Mouse (Mus musculus) right cerebral cortex, postnatal 36 days (tissue): ENCODE data around the gene Hoxd3.

Source experiments
- DNase-seq, 2 experiments: peaks; one replicate each; pipeline ENCODE4 v3.0.0; 2022; ENCODE audit warnings: low spot score in 2 of 2, mixed read lengths in 1 of 2

Gene Hoxd3

GRCm38 (mm10) chr2:74679596-74679971, 32.1 kb upstream of the Hoxd3 start:
- no peak for DNase-seq

GRCm38 (mm10) chr2:74679980-74680379, 31.7 kb upstream of the Hoxd3 start:
- DNase-seq, result no peak

GRCm38 (mm10) chr2:74680561-74681398, 30.9 kb upstream of the Hoxd3 start:
- DNase-seq, result no peak

GRCm38 (mm10) chr2:74681594-74682531, 29.9 kb upstream of the Hoxd3 start:
- DNase-seq, result no peak

- DNase-seq, result no peak
These were observed 28.9 kb upstream of the Hoxd3 start for GRCm38 (mm10) chr2:74682796-74683195.

GRCm38 (mm10) chr2:74683471-74683951, 28.2 kb upstream of the Hoxd3 start:
- DNase-seq, result no peak

GRCm38 (mm10) chr2:74684106-74684505, 27.6 kb upstream of the Hoxd3 start:
- DNase-seq, result no peak

GRCm38 (mm10) chr2:74685059-74685603, 26.6 kb upstream of the Hoxd3 start:
- DNase-seq, result no peak

- DNase-seq, result peak in 1 of 2 experiments; percentile 41
These were observed 25.3 kb upstream of the Hoxd3 start for GRCm38 (mm10) chr2:74686301-74686987.

GRCm38 (mm10) chr2:74686988-74687697, 24.6 kb upstream of the Hoxd3 start:
- no peak for DNase-seq

GRCm38 (mm10) chr2:74687698-74688555, 23.8 kb upstream of the Hoxd3 start:
- DNase-seq, result no peak

GRCm38 (mm10) chr2:74688795-74689573, 22.7 kb upstream of the Hoxd3 start:
- no peak for DNase-seq

- no peak for DNase-seq
These were observed 22.0 kb upstream of the Hoxd3 start for GRCm38 (mm10) chr2:74689574-74690337.

- DNase-seq, result no peak
These were observed 21.4 kb upstream of the Hoxd3 start for GRCm38 (mm10) chr2:74690338-74690716.

- no peak for DNase-seq
These were observed 20.4 kb upstream of the Hoxd3 start, which contains the start of gene Hoxd10 for GRCm38 (mm10) chr2:74691022-74691951. Gene Hoxd10, plus strand, starts transcription at chr2:74691924.

- no peak for DNase-seq
These were observed 19.5 kb upstream of the Hoxd3 start for GRCm38 (mm10) chr2:74691995-74692807.
